Mouse (Mus musculus) forelimb bud, embryonic 11.5 days (tissue): ENCODE data around the gene Tmem201.
"Not testable (repeated sequence)": the region's sequence is repeated elsewhere in the genome, so short reads cannot be mapped to it uniquely, and the experiment has no call there.

Experiments used
- DNase-seq: peaks from one replicate; pipeline ENCODE4 v3.0.0-alpha.2; 2012; ENCODE audit warnings: low read depth, low spot score

Gene Tmem201

DNA sequence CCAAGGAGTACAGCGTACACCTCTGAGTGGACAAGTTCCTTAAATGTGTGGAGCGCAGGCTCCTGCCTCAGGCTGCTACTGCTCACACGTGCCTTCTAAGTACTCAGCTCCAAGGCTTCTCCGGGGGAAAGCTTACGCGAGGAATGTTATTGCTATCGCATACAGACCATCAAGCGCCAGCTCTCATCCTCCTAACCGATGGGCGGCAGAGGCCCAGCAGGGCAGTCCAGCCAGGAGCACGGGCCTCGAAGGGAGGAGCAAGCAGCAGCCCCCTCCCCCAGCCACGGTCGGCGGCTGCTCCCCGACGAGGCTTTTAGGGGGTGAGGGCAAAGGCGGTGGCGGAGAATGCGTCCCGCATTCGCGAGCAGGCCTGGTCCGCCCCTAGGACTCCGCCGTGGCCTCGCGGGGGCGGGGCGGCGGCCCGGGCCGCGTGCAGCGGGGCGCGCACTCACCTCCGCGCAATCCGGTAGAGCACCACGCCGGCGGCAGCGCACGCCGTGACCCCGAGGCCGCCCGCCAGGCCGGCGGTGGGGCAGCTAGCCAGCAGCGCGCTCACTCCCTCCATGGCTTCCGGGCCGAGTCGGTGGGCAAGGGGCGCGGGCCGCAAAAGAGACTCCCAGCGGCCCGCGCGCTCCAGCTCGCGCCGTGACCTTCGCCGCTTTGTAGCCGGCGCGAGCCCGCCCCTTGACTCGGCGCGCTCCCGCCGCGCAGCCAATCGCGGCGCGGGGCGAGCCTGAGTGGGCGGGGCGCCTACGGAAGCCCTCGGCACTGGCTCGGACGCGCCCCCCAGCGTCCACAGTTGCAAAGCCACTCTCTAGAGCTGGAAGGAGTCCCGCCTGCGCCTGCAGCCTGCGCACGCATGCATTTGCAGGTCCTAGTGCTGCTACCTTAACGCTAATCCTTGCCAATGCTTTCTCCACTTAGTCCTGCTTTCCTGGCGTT lies at the start of gene Tmem201:
TSS of gene Tmem201 (minus strand) at position 662 of the 942 bp plus-strand sequence.
- peak; percentile 94 for DNase-seq

DNA sequence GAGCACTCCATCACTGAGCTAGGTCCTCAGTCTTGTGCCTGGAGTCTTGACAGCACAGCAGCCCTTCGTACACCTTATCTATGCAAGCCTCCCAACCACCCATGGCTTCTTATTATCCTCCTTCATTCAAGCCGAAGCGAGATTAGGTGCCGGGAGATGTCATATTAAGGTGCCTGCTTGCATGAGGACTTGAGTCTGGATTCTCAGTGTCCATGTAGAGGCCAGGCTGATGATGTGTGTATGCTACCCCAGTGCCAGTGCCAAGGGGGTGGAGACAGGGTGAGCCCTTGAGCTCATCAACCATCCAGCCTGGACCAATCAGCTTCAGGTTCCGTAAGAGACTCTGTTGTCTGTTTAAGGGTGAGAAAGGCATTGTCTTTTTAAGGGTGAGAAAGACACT lies 47.1 kb upstream of the Tmem201 start:
- no peak for DNase-seq

DNA sequence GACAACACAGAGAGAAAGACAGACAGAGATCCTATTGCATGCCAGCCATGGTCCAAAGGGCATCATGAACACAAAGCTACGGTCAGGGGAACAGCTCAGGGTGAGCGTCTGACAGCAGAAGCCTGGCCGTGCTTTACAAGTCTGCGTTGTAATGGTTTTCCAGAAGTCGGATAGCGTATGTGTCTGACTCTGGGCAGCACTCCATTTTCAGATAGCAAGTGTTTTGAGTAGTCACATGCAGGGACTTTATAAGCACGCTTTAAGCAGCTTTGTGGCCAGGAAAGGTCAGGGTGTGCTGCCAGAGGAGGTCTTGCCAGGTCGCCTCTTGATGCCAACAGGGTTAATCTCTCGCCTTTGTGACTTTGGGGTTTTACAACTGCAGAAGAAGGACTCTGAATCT lies 46.5 kb upstream of the Tmem201 start:
- DNase-seq, result no peak

DNA sequence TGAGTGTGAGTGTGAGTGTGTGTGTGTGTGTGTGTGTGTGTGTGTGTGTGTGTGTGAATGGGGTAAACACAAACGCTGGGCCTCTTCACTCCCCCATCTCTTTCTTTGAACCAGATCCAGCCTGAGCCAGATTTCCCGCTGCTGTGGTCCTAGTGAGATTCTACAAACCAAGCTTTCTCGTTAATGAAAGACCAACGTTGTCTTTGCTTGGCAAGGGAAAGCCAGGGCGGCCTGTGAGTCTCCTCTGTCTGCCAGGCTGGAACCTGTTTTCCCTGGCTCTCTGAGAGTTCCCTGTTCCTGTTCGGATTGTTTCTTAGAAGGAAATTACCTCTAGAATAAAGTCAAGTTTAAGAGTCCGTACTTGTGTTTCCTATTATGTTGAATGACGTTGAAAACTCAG lies 45.1 kb upstream of the Tmem201 start:
- DNase-seq, result no peak

DNA sequence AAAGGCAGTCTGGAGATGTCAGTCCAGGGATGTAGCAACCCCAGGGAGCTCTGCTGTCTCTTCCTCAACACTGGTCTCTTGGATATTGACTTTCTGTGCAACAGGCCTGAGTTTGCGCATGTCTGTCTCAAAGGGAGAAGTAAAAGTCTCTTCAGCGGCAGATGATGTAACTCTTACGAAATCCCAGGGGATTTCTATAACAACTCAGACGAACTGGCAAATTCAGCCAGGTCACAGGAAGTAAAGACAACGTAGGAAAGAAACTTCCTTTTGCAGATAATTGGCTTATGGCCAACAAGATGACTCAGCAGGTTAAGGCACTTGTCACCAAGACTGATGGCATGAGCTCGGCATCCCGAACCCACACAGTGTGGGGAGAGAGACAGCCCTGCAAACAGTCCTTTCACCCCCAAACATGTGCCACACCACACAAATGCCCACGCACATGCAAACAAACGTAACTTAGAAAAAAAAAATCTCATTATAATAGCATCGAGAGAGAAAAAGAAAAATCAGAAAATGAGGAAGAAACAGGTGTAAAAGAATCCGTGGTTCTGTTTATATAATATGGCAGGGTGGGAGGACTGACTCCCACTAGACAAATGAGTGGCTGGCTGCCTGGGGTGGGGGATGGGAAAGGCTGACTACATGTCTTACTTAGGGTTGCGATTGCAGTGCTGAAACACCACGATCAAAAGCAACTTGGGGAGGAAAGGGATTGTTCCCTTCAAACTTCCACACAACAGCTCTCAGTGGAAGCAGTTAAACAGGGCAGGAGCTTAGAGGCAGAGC lies 42.9 kb upstream of the Tmem201 start:
- DNase-seq, result no peak

GRCm38 (mm10) chr4:149779966-149780365 lies 42.1 kb upstream of the Tmem201 start:
- no peak for DNase-seq

DNA sequence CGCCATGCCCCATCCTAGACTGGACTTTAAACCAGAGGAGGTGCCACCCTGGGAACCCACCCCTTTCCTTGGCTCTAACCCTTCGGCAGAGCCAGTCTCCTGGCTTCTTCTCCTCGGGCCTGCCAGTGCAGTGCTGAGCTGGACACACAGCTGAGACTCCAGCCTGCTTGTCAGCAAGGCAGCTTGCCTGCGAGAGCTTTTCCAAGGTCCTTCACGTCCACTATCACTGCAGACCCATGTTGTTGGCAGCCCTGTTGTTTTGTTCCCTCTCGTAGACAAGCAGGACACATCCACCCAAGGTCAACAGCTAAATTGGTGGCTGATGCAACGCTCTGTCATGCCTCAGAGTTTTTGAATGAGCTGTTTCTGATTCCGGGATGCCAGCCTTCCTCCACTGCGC lies 39.3 kb upstream of the Tmem201 start:
- no peak for DNase-seq

GRCm38 (mm10) chr4:149775760-149776362 lies 38.0 kb upstream of the Tmem201 start:
- no peak for DNase-seq

- DNase-seq, result no peak
These were observed 37.5 kb upstream of the Tmem201 start for GRCm38 (mm10) chr4:149775330-149775729.

- DNase-seq, result peak; percentile 89
These were observed 36.2 kb upstream of the Tmem201 start, which contains the start of gene Slc25a33 for GRCm38 (mm10) chr4:149774094-149774470. TSS of gene Slc25a33 (minus strand) at chr4:149774277.

DNA sequence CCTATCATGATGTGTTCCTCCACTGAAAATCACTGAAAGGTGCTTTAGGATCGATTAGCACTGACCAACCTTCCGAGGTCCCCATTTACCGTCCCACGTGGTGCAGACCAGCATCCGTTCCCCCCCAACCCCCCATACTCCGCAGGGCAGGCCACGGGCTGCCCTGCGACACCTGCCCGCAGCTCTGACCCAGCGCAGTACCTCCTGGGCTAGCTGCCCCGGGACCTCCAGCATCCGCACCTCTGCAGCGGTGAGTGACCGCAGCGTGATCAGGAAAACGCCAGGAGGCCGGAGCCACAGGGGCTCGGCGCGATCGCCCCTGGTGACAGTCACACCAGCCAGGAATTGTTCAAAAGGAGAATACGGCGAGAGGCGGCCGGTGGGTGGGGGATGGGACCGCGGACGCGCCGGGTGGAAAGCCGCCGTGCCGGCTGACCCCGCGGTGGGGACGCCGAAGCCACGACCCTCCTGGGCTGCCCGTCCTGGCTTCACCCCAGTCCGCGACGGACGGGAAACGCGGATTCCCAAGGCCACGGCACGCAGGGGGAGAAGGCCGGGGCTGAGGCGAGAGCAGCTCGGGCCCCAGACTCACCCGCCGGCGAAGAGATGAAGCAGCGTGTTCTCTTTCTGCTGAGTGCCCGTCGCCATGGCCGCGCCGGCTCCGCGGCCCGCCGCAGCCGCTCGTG lies 35.7 kb upstream of the Tmem201 start:
- DNase-seq, result peak; percentile 18

DNA sequence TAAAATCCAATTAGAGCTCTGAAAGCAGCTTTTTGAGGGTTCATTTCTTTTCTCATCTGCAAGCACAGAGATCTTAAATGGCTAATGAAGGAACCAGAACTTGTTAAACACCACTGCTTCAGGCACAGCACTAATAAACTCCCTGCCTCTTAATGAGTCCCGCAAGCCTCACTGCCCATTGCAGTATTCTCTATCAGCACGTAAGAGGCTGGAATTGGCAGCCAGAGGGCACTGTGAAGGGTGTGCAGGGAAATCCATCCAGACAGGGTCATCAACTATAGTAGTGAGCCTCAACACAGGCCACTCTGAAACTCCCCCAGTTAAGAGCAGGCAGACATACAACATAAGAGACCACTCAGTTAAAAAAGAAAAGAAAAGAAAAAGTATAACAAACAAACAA lies 34.5 kb upstream of the Tmem201 start:
- DNase-seq, result peak; percentile 71

DNA sequence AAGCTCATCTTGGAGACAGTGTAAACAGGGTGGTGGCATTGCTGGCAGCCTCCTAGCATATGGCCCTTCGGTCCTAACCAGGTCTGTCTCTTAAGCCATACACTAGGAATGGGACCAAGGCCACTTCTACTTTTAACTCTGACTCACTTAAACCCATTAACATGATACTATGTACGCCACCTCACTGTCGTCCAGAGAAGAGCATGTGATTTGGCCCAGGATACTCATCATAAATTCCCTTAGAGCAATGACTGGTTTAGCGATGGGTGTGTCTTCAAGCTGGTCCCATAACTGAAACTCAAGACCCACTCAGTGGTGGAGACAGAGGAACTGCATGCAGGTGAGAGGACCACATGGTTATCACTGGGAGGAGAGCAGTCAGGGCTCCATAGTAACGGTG lies 27.4 kb upstream of the Tmem201 start:
- DNase-seq, result no peak

- DNase-seq, result no peak
These were observed 25.5 kb upstream of the Tmem201 start for GRCm38 (mm10) chr4:149763335-149763734.

DNA sequence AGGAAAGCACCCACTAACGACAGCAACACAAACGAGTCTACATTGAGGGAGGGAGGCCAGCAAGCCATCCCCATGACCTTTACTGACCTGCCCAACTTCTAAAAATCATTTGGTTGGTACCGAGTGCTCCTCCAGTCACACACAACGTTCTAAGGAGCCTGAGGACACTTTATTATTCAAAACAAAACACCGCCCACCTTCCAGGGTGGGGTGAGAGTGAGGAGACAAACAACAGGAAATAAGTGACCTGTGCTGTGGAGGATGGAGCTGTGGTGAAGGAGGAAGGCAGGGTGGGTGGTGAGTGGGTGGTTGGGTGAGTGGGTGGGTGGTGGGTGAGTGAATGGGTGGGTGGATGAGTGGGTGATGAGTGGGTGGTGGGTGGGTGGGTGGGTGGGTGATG lies 21.7 kb upstream of the Tmem201 start:
- DNase-seq, result no peak

GRCm38 (mm10) chr4:149758423-149758822 lies 20.6 kb upstream of the Tmem201 start:
- DNase-seq, result no peak

- DNase-seq, result not testable (repeated sequence)
These were observed 18.7 kb upstream of the Tmem201 start for GRCm38 (mm10) chr4:149756546-149756945.

DNA sequence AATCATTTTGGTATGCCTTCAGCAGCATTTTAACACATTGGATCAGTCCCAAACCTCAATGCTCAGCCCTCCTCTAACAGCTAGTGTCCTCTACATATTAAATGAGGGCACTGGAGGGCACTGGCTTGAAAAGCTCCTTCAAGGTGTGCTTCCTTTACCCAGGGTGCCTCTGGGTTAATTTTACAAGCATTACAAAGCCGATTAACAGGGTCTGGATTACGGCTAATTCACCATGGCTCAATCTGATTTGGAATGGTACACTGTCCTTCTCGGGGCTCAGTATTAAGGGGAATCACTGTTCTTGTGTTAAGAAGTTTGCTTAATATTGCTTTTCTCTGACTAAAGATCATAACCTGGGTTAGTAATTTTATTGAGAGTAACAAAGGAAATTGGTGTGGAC lies 15.0 kb upstream of the Tmem201 start:
- no peak for DNase-seq

GRCm38 (mm10) chr4:149752124-149752799 lies 14.4 kb upstream of the Tmem201 start:
- peak; percentile 54 for DNase-seq

DNA sequence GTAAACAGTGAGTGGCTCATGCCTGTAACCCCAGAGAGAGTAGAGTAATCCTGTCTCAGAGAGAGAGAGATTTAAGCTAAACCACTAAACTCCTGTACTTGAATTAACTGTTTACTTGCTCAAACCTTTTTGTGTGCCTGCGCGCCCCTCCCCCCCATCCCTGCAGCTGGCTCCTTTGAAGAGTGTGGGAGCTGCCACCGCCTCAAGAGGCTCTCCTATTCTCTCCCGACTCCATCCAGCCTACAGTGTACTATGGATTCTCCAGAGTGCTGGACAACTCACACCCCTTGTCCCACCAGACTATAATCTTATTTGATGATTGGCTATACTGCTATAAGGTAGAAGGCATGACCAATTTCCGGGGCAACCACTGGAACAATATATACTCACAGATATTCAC lies 12.8 kb upstream of the Tmem201 start:
- no peak for DNase-seq

- DNase-seq, result not testable (repeated sequence)
These were observed 11.8 kb upstream of the Tmem201 start for GRCm38 (mm10) chr4:149749663-149750015.
